Comparison of ENCODE assay signal across 20 mouse cellular contexts in genomic region chr4:46578228-46578627, GRCm38 (mm10).
"Had no signal": no experiment of that assay in that cellular context is flagged by ENCODE, and none has a peak within 500 bp of the region (broad histone marks: within the 10 kb centered on the region; RNA-seq: fewer than 3 reads in every experiment).

No protein-coding gene starts in this region.

- H3K36me3 ChIP-seq: midbrain, embryonic 10.5 days; midbrain, embryonic 12.5 days; neural tube, embryonic 13.5 days; stomach, embryonic 15.5 days had no signal

- H3K4me2 ChIP-seq: lung, embryonic 14.5 days; midbrain, embryonic 12.5 days; neural tube, embryonic 13.5 days; neural tube, embryonic 15.5 days; stomach, embryonic 15.5 days had no signal

- H3K9ac ChIP-seq: lung, embryonic 14.5 days; midbrain, embryonic 12.5 days; neural tube, embryonic 13.5 days; neural tube, embryonic 15.5 days; stomach, embryonic 15.5 days had no signal

- H3K9me3 ChIP-seq: stomach, embryonic 15.5 days had no signal

- H3K4me3 ChIP-seq: midbrain, embryonic 10.5 days; midbrain, embryonic 12.5 days; myocyte; neural tube, embryonic 13.5 days; neural tube, embryonic 15.5 days; stomach, embryonic 15.5 days had no signal

- H3K4me1 ChIP-seq: midbrain, embryonic 12.5 days; neural tube, embryonic 13.5 days; neural tube, embryonic 15.5 days; stomach, embryonic 15.5 days had no signal

- H3K27me3 ChIP-seq: midbrain, embryonic 12.5 days; neural tube, embryonic 13.5 days; neural tube, embryonic 15.5 days; stomach, embryonic 15.5 days had no signal

- H3K27ac ChIP-seq: midbrain, embryonic 10.5 days; midbrain, embryonic 12.5 days; neural tube, embryonic 13.5 days; neural tube, embryonic 15.5 days; stomach, embryonic 15.5 days; stomach, postnatal 0 days had no signal

- ATAC-seq: midbrain, embryonic 16.5 days had no signal

- DNase-seq: lung, adult 18-20 months; lung, embryonic 14.5 days; lung, postnatal 10 days; lung, postnatal 4 days; midbrain, embryonic 14.5 days; retina, postnatal 1 day; right cerebral cortex, adult 18-20 months; right cerebral cortex, postnatal 25 days; right cerebral cortex, postnatal 4 days; thymus, adult 2 months; thymus, postnatal 25 days; thymus, postnatal 4 days had no signal
